Mouse (Mus musculus) limb, embryonic 14.5 days (tissue): Measurements from ENCODE around the gene Zic1. TPM values are rescaled to one million over a fixed set of nuclear protein-coding genes. Genes with fewer than 3 reads are reported as not detected.

ENCODE experiments used
- ATAC-seq: fragments of 200-750 bp; cut with Nextera tagmentation; 2 replicates; pipeline ENCODE4 v1.8.0; 2017; ENCODE audit warnings: low read depth, moderate number of reproducible peaks, moderate TSS enrichment; ENCODE audit not compliant: low FRiP score
- DNase-seq: peaks from one replicate; pipeline ENCODE4 v3.0.0-alpha.2; 2015; ENCODE audit warnings: low spot score
- H3K27ac ChIP-seq: fragments of 300-500 bp; sonication (generic); replicated peaks from 2 replicates; pipeline ENCODE4 v1.5.1; 2014; ENCODE audit warnings: low read depth, mild to moderate bottlenecking, low read length, moderate library complexity, mixed read lengths
- H3K27me3 ChIP-seq: fragments of 300-500 bp; sonication (generic); 2 replicates; pipeline ENCODE4 v1.6.1; 2014; ENCODE audit warnings: low read length, mixed read lengths; ENCODE audit not compliant: control insufficient read depth, insufficient read depth
- H3K36me3 ChIP-seq: fragments of 300-500 bp; sonication (generic); 2 replicates; pipeline ENCODE4 v1.6.1; 2014; ENCODE audit warnings: mild to moderate bottlenecking, low read length, moderate library complexity, mixed read lengths; ENCODE audit not compliant: control insufficient read depth, insufficient read depth
- H3K4me1 ChIP-seq: fragments of 300-500 bp; sonication (generic); 2 replicates; pipeline ENCODE4 v1.6.1; 2014; ENCODE audit warnings: antibody characterized with exemption, low read length, mixed read lengths; ENCODE audit not compliant: control insufficient read depth, insufficient read depth
- H3K4me2 ChIP-seq: fragments of 300-500 bp; sonication (generic); replicated peaks from 2 replicates; pipeline ENCODE4 v1.6.1; 2014; ENCODE audit warnings: low read depth, mild to moderate bottlenecking, low read length, moderate library complexity; ENCODE audit not compliant: severe bottlenecking
- H3K4me3 ChIP-seq: fragments of 300-500 bp; sonication (generic); replicated peaks from 2 replicates; pipeline ENCODE4 v1.5.1; 2014; ENCODE audit warnings: low read length
- H3K9ac ChIP-seq: fragments of 300-500 bp; sonication (generic); 2 replicates; pipeline ENCODE4 v1.6.1; 2014; ENCODE audit warnings: mild to moderate bottlenecking, low read depth, low read length, moderate library complexity; ENCODE audit not compliant: severe bottlenecking
- H3K9me3 ChIP-seq: fragments of 300-500 bp; sonication (generic); 2 replicates; pipeline ENCODE4 v1.6.1; 2016; ENCODE audit warnings: low read length; ENCODE audit not compliant: control insufficient read depth
- POLR2A ChIP-seq: fragments of 200-500 bp; IDR thresholded peaks from 2 replicates; pipeline ENCODE4 v1.8.0; 2012; ENCODE audit warnings: inconsistent platforms, mild to moderate bottlenecking, moderate library complexity, borderline replicate concordance; ENCODE audit not compliant: insufficient read depth, insufficient read length; ENCODE audit errors: extremely low read depth
- WGBS: fragments of 180-500 bp; shearing (Covaris S2); extraction: QIAGEN DNeasy Blood & Tissue Kit; methylation state at CpG from one replicate; pipeline ENCODE4 v1.1.7; 2014; 5-methylcytosine and 5-hydroxymethylcytosine counted together
- polyA plus RNA-seq, 2 experiments: library from polyadenylated mRNA; depleted of rRNA in 1 of 2; stranded (reverse) in 1 of 2; unstranded in 1 of 2; fragments of >200 nt; fragmentation: Nextera tagmentation in 1 of 2; extraction: Ambion mirVana in 1 of 2; gene quantifications; 2 replicates each; pipeline versions ENCODE4 v1.2.1 to v1.2.3; 2012 to 2014

Gene Zic1
- polyA plus RNA-seq, 2 experiments, result 0.21 to 6.0 TPM

DNA sequence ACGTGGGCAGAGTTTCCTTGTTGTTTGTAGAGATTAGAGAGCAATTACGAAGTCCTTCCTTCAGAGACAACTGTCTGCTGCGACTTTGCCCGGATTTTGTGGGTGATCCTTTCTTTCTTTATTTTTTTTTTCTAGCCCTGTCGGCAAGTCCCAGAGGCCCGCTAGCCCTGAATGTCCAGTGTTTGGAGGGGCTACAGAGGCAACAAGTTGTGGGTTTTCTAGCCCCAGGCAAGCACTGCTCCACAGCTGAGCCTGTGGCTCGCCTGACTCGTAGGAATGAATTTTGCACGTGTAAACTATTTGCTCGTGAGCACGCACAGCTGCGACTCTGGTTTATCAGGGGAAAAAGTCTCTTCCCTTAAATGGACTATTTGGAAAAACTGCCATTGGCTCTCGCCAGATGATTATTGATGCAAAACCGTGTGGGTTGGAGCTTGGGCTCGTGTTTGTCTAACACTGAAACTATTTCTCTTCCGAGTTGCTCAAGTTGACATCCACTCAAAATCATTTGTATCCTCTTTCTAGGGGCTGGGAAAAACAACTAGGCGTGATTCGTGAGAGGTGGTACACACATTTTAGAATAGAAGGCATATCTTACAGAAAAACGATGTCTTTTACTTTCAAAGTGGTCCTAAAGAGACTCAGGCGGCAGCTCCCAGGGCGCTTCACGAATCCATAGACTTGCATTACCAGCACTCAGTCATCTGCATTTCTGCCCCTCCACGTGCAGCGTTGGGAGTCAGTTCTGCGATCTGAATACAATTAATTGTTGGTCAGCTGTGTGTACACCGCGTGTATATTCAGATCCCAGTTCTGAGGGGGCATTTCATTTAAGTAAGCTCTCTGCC, 39.5 kb upstream of the Zic1 start:
- no peak overlapping the region for H3K9ac ChIP-seq
- DNase-seq, result no peak
- under 1% methylated on average over 27 of the region's 27 CpGs for WGBS
- no peak overlapping the region for H3K27ac ChIP-seq
- H3K27me3 ChIP-seq, result peaks cover 90% of the 10 kb centered on the region
- TF ChIP-seq POLR2A, result no peak
- H3K4me2 ChIP-seq, result no peak overlapping the region
- no peaks in the 10 kb centered on the region for H3K4me1 ChIP-seq
- no peak overlapping the region for H3K4me3 ChIP-seq
- no peak for ATAC-seq
- H3K9me3 ChIP-seq, result no peaks in the 10 kb centered on the region
- no peaks in the 10 kb centered on the region for H3K36me3 ChIP-seq

DNA sequence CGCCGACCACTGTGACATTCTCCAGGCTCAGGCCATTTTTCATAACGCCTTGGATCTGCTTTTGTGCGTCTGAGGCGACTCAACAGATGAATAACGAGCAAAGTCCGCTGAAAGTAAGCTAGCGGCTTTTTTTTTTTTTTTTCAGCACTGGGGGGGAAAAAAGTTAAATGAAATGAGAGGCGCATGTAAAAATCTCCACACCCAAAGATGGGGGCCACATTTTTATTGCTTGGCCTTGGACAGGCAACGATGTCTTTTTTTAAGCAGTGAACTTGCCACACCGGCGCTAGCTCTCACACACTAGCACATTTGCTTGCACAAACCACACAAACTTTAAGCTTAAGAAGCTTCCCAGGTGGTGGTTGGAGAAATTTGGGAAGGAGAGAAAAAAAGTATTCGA, 38.6 kb upstream of the Zic1 start:
- Histone ChIP-seq H3K9me3 (no peaks in the 10 kb centered on the region), H3K4me2 (no peak overlapping the region), H3K4me3 (no peak overlapping the region), H3K4me1 (no peaks in the 10 kb centered on the region), H3K36me3 (no peaks in the 10 kb centered on the region), H3K9ac (no peak overlapping the region), H3K27ac (no peak overlapping the region), H3K27me3 (peaks cover 90% of the 10 kb centered on the region)
- ATAC-seq, result no peak
- WGBS, result 2% methylated on average over 13 of the region's 13 CpGs
- no peak for TF ChIP-seq POLR2A
- no peak for DNase-seq

DNA sequence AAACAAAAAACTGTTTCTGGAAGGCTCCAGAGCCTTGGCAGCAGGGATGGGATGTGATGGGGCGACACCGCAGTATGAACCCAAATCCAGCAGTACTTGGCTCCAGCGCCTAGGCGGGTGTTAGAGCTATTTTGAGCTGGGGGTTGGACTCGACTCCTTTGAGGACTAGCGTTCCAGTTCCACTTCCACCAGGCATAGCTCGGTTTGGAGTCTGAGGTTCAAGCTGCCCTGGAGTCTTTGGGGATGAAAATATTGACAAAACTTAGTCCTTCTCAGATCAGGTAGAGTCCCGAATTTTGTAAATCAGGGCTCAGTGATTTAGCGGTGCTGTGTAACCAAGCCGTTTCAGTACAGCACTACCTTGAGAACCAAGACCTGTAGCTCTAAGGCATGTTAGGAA, 35.9 kb upstream of the Zic1 start:
- no peak overlapping the region for H3K9ac ChIP-seq
- H3K4me1 ChIP-seq, result no peaks in the 10 kb centered on the region
- no peaks in the 10 kb centered on the region for H3K36me3 ChIP-seq
- DNase-seq (no peak), ATAC-seq (no peak)
- peaks cover 95% of the 10 kb centered on the region for H3K27me3 ChIP-seq
- TF ChIP-seq POLR2A, result no peak
- no peaks in the 10 kb centered on the region for H3K9me3 ChIP-seq
- H3K4me3 ChIP-seq, result no peak overlapping the region
- H3K27ac ChIP-seq, result no peak overlapping the region
- WGBS, result 3% methylated on average over 10 of the region's 10 CpGs
- H3K4me2 ChIP-seq, result no peak overlapping the region

DNA sequence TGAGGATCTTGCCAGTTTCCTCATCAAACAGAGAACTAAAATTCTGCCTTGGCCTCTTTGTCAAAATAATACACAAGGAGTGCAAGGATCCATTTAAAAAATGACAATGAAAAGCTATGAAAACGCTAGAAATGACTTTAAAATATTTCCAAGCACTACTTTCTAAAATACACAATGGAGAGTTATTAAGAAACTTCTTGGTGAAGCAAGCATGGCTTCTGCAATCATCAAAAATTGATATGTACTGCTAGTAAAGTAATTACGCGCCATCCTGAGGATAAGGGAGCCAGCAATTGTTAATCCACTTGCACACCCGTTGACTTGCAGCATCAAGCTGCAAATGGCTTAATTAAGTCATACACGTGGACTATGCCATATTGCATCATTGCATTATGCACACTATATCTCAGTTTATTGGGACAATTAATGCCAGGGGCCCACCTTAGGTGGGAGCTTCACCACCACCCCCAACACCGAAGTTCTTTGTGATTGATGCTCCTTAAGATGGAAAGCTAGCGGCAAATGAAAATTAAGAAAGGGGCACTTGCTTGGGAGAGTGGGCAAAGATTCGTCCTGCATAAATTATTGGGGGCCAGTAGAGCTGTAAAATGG, 35.0 kb upstream of the Zic1 start:
- no peak overlapping the region for H3K27ac ChIP-seq
- no peak overlapping the region for H3K4me2 ChIP-seq
- ATAC-seq (no peak), DNase-seq (no peak)
- WGBS, result 9% methylated on average over 8 of the region's 8 CpGs
- no peaks in the 10 kb centered on the region for H3K9me3 ChIP-seq
- H3K36me3 ChIP-seq, result no peaks in the 10 kb centered on the region
- no peaks in the 10 kb centered on the region for H3K4me1 ChIP-seq
- no peak overlapping the region for H3K9ac ChIP-seq
- no peak overlapping the region for H3K4me3 ChIP-seq
- TF ChIP-seq POLR2A, result no peak
- peaks cover 95% of the 10 kb centered on the region for H3K27me3 ChIP-seq

DNA sequence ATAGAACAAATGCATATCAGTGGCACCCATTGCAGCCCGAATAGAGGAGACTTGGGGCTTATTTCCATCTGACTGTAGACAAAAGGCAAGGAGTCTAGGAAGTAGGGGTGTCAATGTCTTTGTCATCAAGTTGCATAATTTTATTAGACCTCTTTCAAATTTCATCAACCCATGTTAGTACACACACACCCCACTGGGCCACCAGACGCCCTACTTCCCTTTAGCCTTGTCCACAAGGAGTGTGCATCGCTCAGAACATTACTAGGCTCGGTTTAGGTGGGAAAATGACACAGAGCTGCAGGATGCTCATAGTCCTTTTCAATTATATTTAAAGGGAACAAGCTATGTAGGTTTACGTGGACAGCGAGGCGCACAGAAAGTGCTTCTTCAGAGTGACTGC, 34.4 kb upstream of the Zic1 start:
- Histone ChIP-seq H3K36me3 (no peaks in the 10 kb centered on the region), H3K4me3 (no peak overlapping the region), H3K4me2 (no peak overlapping the region), H3K9ac (no peak overlapping the region), H3K27ac (no peak overlapping the region), H3K4me1 (no peaks in the 10 kb centered on the region), H3K27me3 (peaks cover 98% of the 10 kb centered on the region), H3K9me3 (no peaks in the 10 kb centered on the region)
- TF ChIP-seq POLR2A, result no peak
- DNase-seq (no peak), ATAC-seq (no peak)
- 17% methylated on average over 7 of the region's 7 CpGs for WGBS
